8 mouse cellular contexts compared by ENCODE assay signal in genomic region chr8:71671549-71671965, GRCm38 (mm10). TPM values are rescaled to one million over a fixed set of nuclear protein-coding genes. Genes with fewer than 3 reads are reported as not detected.
DNase-seq lines count a peak whose midpoint lies in the region; ATAC-seq and TF ChIP-seq lines count a peak whose summit lies in the region.

Gene Unc13a, minus strand, starts transcription at chr8:71671757.

- no peaks in the 10 kb centered on the region for H3K36me3 ChIP-seq in embryonic facial prominence, embryonic 12.5 days
- no peaks in the 10 kb centered on the region for H3K36me3 ChIP-seq in heart, adult 2 months (ENCODE audit: control insufficient read depth, insufficient read depth, low read length)
- no peaks in the 10 kb centered on the region for H3K36me3 ChIP-seq in kidney, adult 2 months (ENCODE audit: control insufficient read depth, insufficient read depth, low read length)
- no peaks in the 10 kb centered on the region for H3K36me3 ChIP-seq in limb, embryonic 12.5 days
- no peaks in the 10 kb centered on the region for H3K36me3 ChIP-seq in midbrain, embryonic 14.5 days (ENCODE audit: control insufficient read depth, insufficient read depth, low read length)

- TF ChIP-seq POLR2A in heart, adult 2 months (IDR thresholded peaks at IDR 0.05; ENCODE audit: insufficient read depth, low read depth, low read length), result peak; percentile 75
- no peak for TF ChIP-seq POLR2A in kidney, adult 2 months (IDR thresholded peaks at IDR 0.05; ENCODE audit: low read depth, low read length)

- peaks cover 23% of the 10 kb centered on the region for H3K4me1 ChIP-seq in embryonic facial prominence, embryonic 12.5 days
- peaks cover 5% of the 10 kb centered on the region for H3K4me1 ChIP-seq in heart, adult 2 months (ENCODE audit: control insufficient read depth, insufficient read depth, low read length)
- H3K4me1 ChIP-seq in kidney, adult 2 months (ENCODE audit: control insufficient read depth, insufficient read depth, low read length), result peaks cover 5% of the 10 kb centered on the region; the same call in 1 of the 2 replicates
- peaks cover 45% of the 10 kb centered on the region for H3K4me1 ChIP-seq in limb, embryonic 12.5 days (replicated peaks)
- peaks cover 36% of the 10 kb centered on the region for H3K4me1 ChIP-seq in midbrain, embryonic 14.5 days (ENCODE audit: control insufficient read depth, insufficient read depth, low read length)

- H3K27ac ChIP-seq in embryonic facial prominence, embryonic 12.5 days, result no peak within 1 kb of the TSS
- peak within 1 kb of the TSS; percentile 80 for H3K27ac ChIP-seq in heart, adult 2 months
- peak within 1 kb of the TSS; percentile 48; the same call in 1 of the 2 replicates for H3K27ac ChIP-seq in kidney, adult 2 months (ENCODE audit: insufficient read depth, low read depth, low read length)
- no peak within 1 kb of the TSS for H3K27ac ChIP-seq in limb, embryonic 12.5 days
- peak within 1 kb of the TSS; percentile 93 for H3K27ac ChIP-seq in midbrain, embryonic 14.5 days (replicated peaks; ENCODE audit: low read depth, low read length)

- ATAC-seq in embryonic facial prominence, embryonic 12.5 days (ENCODE audit: insufficient number of reproducible peaks, insufficient read depth, low FRiP score, low TSS enrichment), result peak; percentile 47
- ATAC-seq in limb, embryonic 12.5 days (ENCODE audit: insufficient number of reproducible peaks, insufficient read depth, low FRiP score, low TSS enrichment, low read depth), result peak; percentile 34
- ATAC-seq in midbrain, embryonic 14.5 days (ENCODE audit: low FRiP score, low TSS enrichment), result peak; percentile 78

- peaks cover 56% of the 10 kb centered on the region for H3K27me3 ChIP-seq in embryonic facial prominence, embryonic 12.5 days
- H3K27me3 ChIP-seq in heart, adult 2 months (ENCODE audit: control insufficient read depth, insufficient read depth, low read length), result no peaks in the 10 kb centered on the region
- no peaks in the 10 kb centered on the region for H3K27me3 ChIP-seq in kidney, adult 2 months (replicated peaks; ENCODE audit: control insufficient read depth, insufficient read depth, low read length)
- peaks cover 79% of the 10 kb centered on the region for H3K27me3 ChIP-seq in limb, embryonic 12.5 days
- H3K27me3 ChIP-seq in midbrain, embryonic 14.5 days (ENCODE audit: control insufficient read depth, insufficient read depth, low read length), result peaks cover 13% of the 10 kb centered on the region; the same call in 1 of the 2 replicates

- no peaks in the 10 kb centered on the region for H3K9me3 ChIP-seq in embryonic facial prominence, embryonic 12.5 days
- no peaks in the 10 kb centered on the region for H3K9me3 ChIP-seq in limb, embryonic 12.5 days
- no peaks in the 10 kb centered on the region for H3K9me3 ChIP-seq in midbrain, embryonic 14.5 days (ENCODE audit: control insufficient read depth, low read length)

- peak within 1 kb of the TSS; percentile 53 for H3K9ac ChIP-seq in embryonic facial prominence, embryonic 12.5 days
- peak within 1 kb of the TSS; percentile 67 for H3K9ac ChIP-seq in heart, adult 2 months (ENCODE audit: low read depth, low read length)
- no peak within 1 kb of the TSS; the same call in 1 of the 2 replicates for H3K9ac ChIP-seq in limb, embryonic 12.5 days (replicated peaks)
- peak within 1 kb of the TSS; percentile 81 for H3K9ac ChIP-seq in midbrain, embryonic 14.5 days (replicated peaks; ENCODE audit: low read length)

- intact Hi-C loops in heart, adult 2 months (cut with DNase I), result no loop called here

- TF ChIP-seq CTCF in heart, adult 2 months (IDR thresholded peaks at IDR 0.05), result no peak
- TF ChIP-seq CTCF in kidney, adult 2 months (conservative IDR thresholded peaks at IDR 0.05; ENCODE audit: insufficient read depth, insufficient read length, low read depth, low read length), result no peak

- peak within 1 kb of the TSS; percentile 85 for H3K4me2 ChIP-seq in embryonic facial prominence, embryonic 12.5 days (replicated peaks)
- H3K4me2 ChIP-seq in limb, embryonic 12.5 days, result peak within 1 kb of the TSS; percentile 92
- peak within 1 kb of the TSS; percentile 86 for H3K4me2 ChIP-seq in midbrain, embryonic 14.5 days (ENCODE audit: low read length)

- WGBS in embryonic facial prominence, embryonic 12.5 days, result under 1% methylated on average over 42 of the region's 42 CpGs
- under 1% methylated on average over 42 of the region's 42 CpGs for whole genome bisulfite sequencing in heart, adult 2 months
- WGBS in kidney, adult 2 months, result under 1% methylated on average over 42 of the region's 42 CpGs
- under 1% methylated on average over 42 of the region's 42 CpGs for WGBS in limb, embryonic 12.5 days
- under 1% methylated on average over 42 of the region's 42 CpGs for WGBS in midbrain, embryonic 14.5 days

- H3K4me3 ChIP-seq in embryonic facial prominence, embryonic 12.5 days, result peak within 1 kb of the TSS; percentile 39
- peak within 1 kb of the TSS; percentile 57 for H3K4me3 ChIP-seq in heart, adult 2 months
- peak within 1 kb of the TSS; percentile 70 for H3K4me3 ChIP-seq in kidney, adult 2 months (ENCODE audit: insufficient read depth, low read depth, low read length)
- peak within 1 kb of the TSS; percentile 44 for H3K4me3 ChIP-seq in limb, embryonic 12.5 days (replicated peaks)
- peak within 1 kb of the TSS; percentile 86 for H3K4me3 ChIP-seq in midbrain, embryonic 14.5 days (replicated peaks; ENCODE audit: low read depth, low read length)

- no peaks in the 10 kb centered on the region for H3K79me2 ChIP-seq in heart, adult 2 months (replicated peaks; ENCODE audit: control insufficient read depth, insufficient read depth, low read length)

- peak; percentile 86 for DNase-seq in 3134 (ENCODE audit: extremely low read depth, insufficient read length, low spot score)
- peak; percentile 92 to 95 for DNase-seq in adrenal gland, postnatal 36 days
- DNase-seq in heart, adult 2 months, result peak; percentile 89 to 97
- DNase-seq in kidney, adult 2 months, result peak; percentile 90
- peak; percentile 97 for DNase-seq in midbrain, embryonic 14.5 days
- DNase-seq in spleen, adult 12 weeks (ENCODE audit: low spot score), result peak; percentile 84

- TF ChIP-seq EP300 in heart, adult 2 months (IDR thresholded peaks at IDR 0.05; ENCODE audit: insufficient read depth, low read depth, low read length), result 0 out of 2 replicates have a peak, but pooled peaks have one; percentile 42

RNA-seq across cellular contexts. Expression of gene Unc13a, which starts in this region (rescaled TPM):
- total RNA-seq in adrenal gland, postnatal 36 days (2021), result 1 to 10 TPM; 4.6 to 7.3 TPM
- 1.9 and 2.8 TPM in 2 replicates for polyA plus RNA-seq in embryonic facial prominence, embryonic 12.5 days (2016; fragmentation: Nextera tagmentation; extraction: Ambion mirVana)
- under 1 TPM; 0.61 to 0.86 TPM for total RNA-seq in heart, adult 2 months (2021)
- polyA plus RNA-seq in heart, adult 2 months (2012; rRNA removed), result 1.4 and 1.8 TPM in 2 replicates
- 1.3 and 2.1 TPM in 2 replicates for polyA plus RNA-seq in kidney, adult 2 months (2012; rRNA removed)
- polyA plus RNA-seq in limb, embryonic 12.5 days (2016; fragmentation: Nextera tagmentation; extraction: Ambion mirVana), result 0.60 and 0.86 TPM in 2 replicates
- polyA plus RNA-seq in midbrain, embryonic 14.5 days (2014; fragmentation: Nextera tagmentation; extraction: Ambion mirVana), result 17.4 and 18.9 TPM in 2 replicates

Comparison
In these comparisons a context has a peak if more than half of its experiments do, and no peak if none do; other contexts are left out.
1. Peak in ATAC-seq, H3K4me3 ChIP-seq and H3K4me2 ChIP-seq in limb, embryonic 12.5 days; RNA of the gene not detected or under 1 TPM.
2. H3K27ac ChIP-seq: peak in heart, adult 2 months (single experiment), kidney, adult 2 months (single experiment) and midbrain, embryonic 14.5 days (single experiment); none in embryonic facial prominence, embryonic 12.5 days (single experiment) and limb, embryonic 12.5 days (single experiment).
3. Peak in every context shown above with its lines, with median percentiles within 50 percentile points of each other: DNase-seq, ATAC-seq, H3K4me2 ChIP-seq and H3K4me3 ChIP-seq.